Mouse (Mus musculus) ovary, postnatal 36 days (tissue): Measurements from ENCODE around the gene Pbxip1.

Experiments
- DNase-seq: peaks from one replicate; pipeline ENCODE4 v3.0.0; 2022; ENCODE audit warnings: low spot score, mixed read lengths

Gene Pbxip1

GRCm38 (mm10) chr3:89436176-89437113, at the start of gene Pbxip1:
Gene Pbxip1, plus strand, starts transcription at chr3:89436706.
- peak; percentile 56 for DNase-seq

GRCm38 (mm10) chr3:89387632-89388031, 48.9 kb upstream of the Pbxip1 start:
- peak; percentile 46 for DNase-seq

GRCm38 (mm10) chr3:89388134-89388881, 48.2 kb upstream of the Pbxip1 start:
- DNase-seq: peak; percentile 67

GRCm38 (mm10) chr3:89388901-89389740, 47.4 kb upstream of the Pbxip1 start:
- DNase-seq: no peak

- peak; percentile 58 for DNase-seq
These were observed 46.4 kb upstream of the Pbxip1 start for GRCm38 (mm10) chr3:89390111-89390515.

- peak; percentile 52 for DNase-seq
These were observed 45.5 kb upstream of the Pbxip1 start for GRCm38 (mm10) chr3:89390699-89391662.

- DNase-seq: peak; percentile 66
These were observed 44.6 kb upstream of the Pbxip1 start for GRCm38 (mm10) chr3:89391663-89392511.

- no peak for DNase-seq
These were observed 43.6 kb upstream of the Pbxip1 start for GRCm38 (mm10) chr3:89392871-89393311.

- peak; percentile 99 for DNase-seq
These were observed 42.9 kb upstream of the Pbxip1 start for GRCm38 (mm10) chr3:89393605-89394004.

GRCm38 (mm10) chr3:89394006-89394893, 42.3 kb upstream of the Pbxip1 start, which contains the start of gene Zbtb7b:
Gene Zbtb7b, minus strand, starts transcription at chr3:89394776.
- DNase-seq: peak; percentile 83

- DNase-seq: peak; percentile 83
These were observed 41.6 kb upstream of the Pbxip1 start for GRCm38 (mm10) chr3:89394894-89395256.

GRCm38 (mm10) chr3:89395419-89395805, 41.1 kb upstream of the Pbxip1 start:
- no peak for DNase-seq

- DNase-seq: peak; percentile 70
These were observed 40.5 kb upstream of the Pbxip1 start for GRCm38 (mm10) chr3:89395806-89396653.

- DNase-seq: no peak
These were observed 39.9 kb upstream of the Pbxip1 start for GRCm38 (mm10) chr3:89396654-89397005.

- no peak for DNase-seq
These were observed 35.2 kb upstream of the Pbxip1 start for GRCm38 (mm10) chr3:89401329-89401728.

- DNase-seq: no peak
These were observed 33.8 kb upstream of the Pbxip1 start, which contains the start of gene Lenep for GRCm38 (mm10) chr3:89402693-89403092. Gene Lenep, minus strand, starts transcription at chr3:89402793.

- no peak for DNase-seq
These were observed 29.6 kb upstream of the Pbxip1 start for GRCm38 (mm10) chr3:89406887-89407286.

- no peak for DNase-seq
These were observed 28.1 kb upstream of the Pbxip1 start for GRCm38 (mm10) chr3:89408448-89408847.
